Mouse (Mus musculus): ENCODE results near the gene Esam. TPM values are rescaled to one million over a fixed set of nuclear protein-coding genes. Genes with fewer than 3 reads are reported as not detected.

Esam gene
- polyA plus RNA-seq, 1 experiment from 2014 or later, result 256 TPM

DNA sequence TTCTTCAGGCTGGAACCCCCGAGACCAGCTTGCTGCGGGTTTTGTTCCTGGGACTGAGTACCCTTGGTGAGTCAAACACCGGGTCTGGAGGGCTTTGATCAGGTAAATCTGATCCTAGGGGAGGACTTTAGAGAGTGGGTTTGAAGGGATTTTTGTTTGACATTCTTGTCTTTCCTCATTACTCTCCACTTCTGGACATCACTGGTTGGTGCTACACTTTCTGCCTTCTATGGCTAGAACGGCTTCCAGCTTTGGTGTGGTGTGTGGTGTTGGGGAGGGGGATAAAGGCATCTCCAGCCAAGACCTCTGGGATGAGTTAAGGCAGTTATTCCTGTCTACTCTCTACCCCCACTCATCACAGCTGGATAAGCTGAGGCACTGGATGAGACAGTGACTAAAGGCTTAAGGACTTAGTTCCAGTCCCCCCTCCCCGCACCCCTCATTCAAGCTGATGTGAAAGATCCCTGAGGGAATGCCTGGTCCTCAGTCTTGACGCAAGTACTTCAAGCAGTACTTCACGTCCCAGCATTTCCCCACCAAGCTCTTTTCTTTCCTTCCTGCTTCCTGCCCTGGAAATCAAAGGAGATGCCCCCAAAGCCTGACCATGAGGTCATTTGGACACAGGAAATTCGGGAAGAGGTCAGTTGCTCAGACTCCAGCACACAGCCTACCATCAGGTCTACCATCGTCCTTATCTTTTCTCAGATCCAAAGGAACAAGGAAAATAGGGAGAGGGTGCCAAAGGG is 520 bp downstream of the Esam start:
- no peaks in the 10 kb centered on the region for H3K27me3 ChIP-seq (replicated peaks; ENCODE audit: insufficient read depth, low read length)
- TF ChIP-seq EP300 (IDR thresholded peaks at IDR 0.05) (peak; percentile 96), CTCF (IDR thresholded peaks at IDR 0.05) (no peak)

DNA sequence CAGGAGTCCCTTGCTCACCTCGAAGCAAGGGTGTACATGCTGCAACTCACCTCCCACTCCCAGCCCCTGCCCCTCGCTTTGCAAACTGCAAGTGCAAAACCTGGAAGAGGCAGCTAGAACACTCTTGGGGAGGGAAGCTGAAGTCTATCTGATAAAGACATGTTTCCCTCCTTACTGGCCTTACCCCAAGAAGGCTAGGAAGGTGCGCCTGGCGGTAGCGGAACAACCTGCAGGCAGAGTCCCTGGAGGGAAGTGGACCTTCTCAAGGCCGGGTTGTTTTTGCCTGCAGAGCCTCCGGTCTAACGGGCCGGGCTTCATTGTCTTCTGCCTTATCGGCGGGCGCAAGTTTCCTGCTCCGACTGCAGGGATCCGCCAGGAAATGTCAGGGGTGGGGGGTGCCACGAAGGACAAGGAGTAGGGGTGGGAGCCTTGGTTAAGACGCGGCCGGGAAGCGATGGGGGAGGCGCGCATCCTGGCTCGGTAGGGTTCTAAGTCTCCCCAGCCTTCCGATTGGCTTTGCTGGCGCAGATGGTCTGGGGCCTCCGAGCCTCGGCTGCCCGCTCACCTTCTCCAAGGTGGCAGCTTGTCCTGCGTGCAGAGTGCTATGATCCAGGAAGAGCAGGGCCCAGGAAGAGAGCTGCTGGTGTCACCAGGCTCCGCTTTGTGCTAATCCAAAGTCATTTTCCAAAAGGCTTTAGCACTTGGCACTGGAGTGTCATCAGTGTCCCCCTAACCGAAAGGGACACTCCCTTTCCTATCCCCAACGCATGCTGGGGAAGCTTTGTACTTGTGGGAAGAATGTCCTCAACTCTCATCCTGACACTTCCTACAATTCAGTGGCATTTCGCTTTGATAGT is 2.4 kb downstream of the Esam start:
- no peaks in the 10 kb centered on the region for H3K27me3 ChIP-seq (replicated peaks; ENCODE audit: insufficient read depth, low read length)
- TF ChIP-seq CTCF (IDR thresholded peaks at IDR 0.05) (peak; percentile 67), EP300 (IDR thresholded peaks at IDR 0.05) (peak; percentile 94)
- DNase-seq (ENCODE audit: low spot score) (peak; percentile 80), ATAC-seq (peak; percentile 63)
- H3K9me3 ChIP-seq (ENCODE audit: low read length), result no peaks in the 10 kb centered on the region
- H3K27ac ChIP-seq (ENCODE audit: low read length), result peak overlapping the region; percentile 94
- H3K36me3 ChIP-seq (ENCODE audit: insufficient read depth, low read length), result 0 out of 2 replicates have a peak, but pooled peaks cover 10% of the 10 kb centered on the region
- 2% methylated on average over 32 of the region's 32 CpGs for WGBS
- H3K4me2 ChIP-seq (replicated peaks; ENCODE audit: low read depth, low read length), result peak overlapping the region; percentile 70
- H3K4me1 ChIP-seq (ENCODE audit: insufficient read depth, low read depth, low read length), result peaks cover 10% of the 10 kb centered on the region
- H3K4me3 ChIP-seq (ENCODE audit: low read depth, low read length), result peak overlapping the region; percentile 51
- H3K9ac ChIP-seq (replicated peaks; ENCODE audit: low read depth), result peak overlapping the region; percentile 47

More for the DNA sequence above, 520 bp downstream of the Esam start:
- peak overlapping the region; percentile 70 for H3K4me2 ChIP-seq (replicated peaks; ENCODE audit: low read depth, low read length)
- peak; percentile 9; the same call in 1 of the 2 replicates for ATAC-seq
- WGBS, result 27% methylated on average over 9 of the region's 9 CpGs
- H3K36me3 ChIP-seq (ENCODE audit: insufficient read depth, low read length), result no peaks in the 10 kb centered on the region
- no peaks in the 10 kb centered on the region for H3K9me3 ChIP-seq (ENCODE audit: low read length)
- peak overlapping the region; percentile 51 for H3K4me3 ChIP-seq (ENCODE audit: low read depth, low read length)
- peak overlapping the region; percentile 47 for H3K9ac ChIP-seq (replicated peaks; ENCODE audit: low read depth)
- DNase-seq (ENCODE audit: low spot score), result peak; percentile 79
- H3K4me1 ChIP-seq (ENCODE audit: insufficient read depth, low read depth, low read length), result peaks cover 8% of the 10 kb centered on the region
- peak overlapping the region; percentile 94 for H3K27ac ChIP-seq (ENCODE audit: low read length)

DNA sequence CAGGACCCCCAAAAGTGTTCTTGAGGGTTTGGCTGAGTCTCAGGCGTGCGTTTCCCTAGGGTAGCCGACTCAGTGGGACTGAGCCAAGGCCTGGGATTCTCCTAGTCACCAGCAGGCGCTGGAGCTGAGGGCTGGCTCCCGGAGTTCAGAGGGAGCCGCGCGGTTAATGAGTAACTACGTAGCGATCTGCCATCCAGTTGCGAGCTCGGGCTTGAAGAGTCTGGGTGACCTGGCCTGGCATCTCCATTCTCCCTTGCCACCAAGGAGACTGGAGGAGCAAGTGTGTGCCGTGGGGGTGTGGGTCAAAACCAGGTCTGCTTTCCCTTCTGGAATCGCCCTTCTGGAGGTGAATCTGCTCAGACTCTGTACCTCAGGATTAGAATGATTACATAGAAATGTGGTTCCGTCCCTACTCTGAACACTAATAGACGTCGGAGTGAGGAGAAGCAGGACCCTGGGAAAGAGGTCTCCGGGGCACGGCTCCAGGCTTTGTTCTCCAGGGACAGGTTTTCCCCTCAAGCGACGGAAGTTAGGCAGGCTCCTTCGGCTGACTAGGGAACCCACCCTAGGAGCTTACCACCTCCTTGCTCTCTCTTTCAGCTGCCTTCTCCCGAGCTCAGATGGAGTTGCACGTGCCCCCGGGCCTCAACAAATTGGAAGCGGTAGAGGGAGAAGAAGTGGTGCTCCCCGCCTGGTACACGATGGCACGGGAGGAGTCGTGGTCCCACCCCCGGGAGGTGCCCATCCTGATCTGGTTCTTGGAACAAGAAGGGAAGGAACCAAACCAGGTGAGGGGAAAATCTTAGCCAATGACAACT is 3.2 kb downstream of the Esam start:
- Histone ChIP-seq H3K9ac (replicated peaks; ENCODE audit: low read depth) (peak overlapping the region; percentile 47), H3K9me3 (ENCODE audit: low read length) (no peaks in the 10 kb centered on the region), H3K4me1 (ENCODE audit: insufficient read depth, low read depth, low read length) (peaks cover 10% of the 10 kb centered on the region), H3K4me3 (ENCODE audit: low read depth, low read length) (peak overlapping the region; percentile 51), H3K4me2 (replicated peaks; ENCODE audit: low read depth, low read length) (peak overlapping the region; percentile 70), H3K27me3 (replicated peaks; ENCODE audit: insufficient read depth, low read length) (no peaks in the 10 kb centered on the region), H3K27ac (ENCODE audit: low read length) (peak overlapping the region; percentile 94), H3K36me3 (ENCODE audit: insufficient read depth, low read length) (peaks cover 18% of the 10 kb centered on the region; the same call in 1 of the 2 replicates)
- DNase-seq (ENCODE audit: low spot score), result peak; percentile 93
- 5% methylated on average over 31 of the region's 31 CpGs for WGBS
- TF ChIP-seq CTCF (IDR thresholded peaks at IDR 0.05), result peak; percentile 73
- no peak for TF ChIP-seq EP300 (IDR thresholded peaks at IDR 0.05)
- peak; percentile 58 for ATAC-seq

DNA sequence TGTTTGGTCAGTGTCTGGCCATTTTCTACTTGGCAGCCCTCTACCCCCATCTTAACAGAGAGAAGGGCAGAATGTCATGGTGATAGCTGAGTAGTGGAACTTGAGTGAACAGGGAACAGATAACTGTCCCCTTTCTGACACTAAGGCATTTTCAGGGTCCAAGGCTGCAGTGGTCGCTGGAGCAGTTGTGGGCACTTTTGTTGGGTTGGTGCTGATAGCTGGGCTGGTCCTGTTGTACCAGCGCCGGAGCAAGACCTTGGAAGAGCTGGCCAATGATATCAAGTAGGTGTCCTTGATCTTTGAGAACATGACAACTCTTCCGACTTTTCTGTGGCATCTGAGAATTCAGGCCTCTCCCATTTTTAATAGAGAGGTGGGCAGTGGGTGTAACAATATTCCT is 9.0 kb downstream of the Esam start:
- no peaks in the 10 kb centered on the region for H3K27me3 ChIP-seq (replicated peaks; ENCODE audit: insufficient read depth, low read length)
- H3K4me2 ChIP-seq (replicated peaks; ENCODE audit: low read depth, low read length), result no peak overlapping the region
- ATAC-seq, result no peak
- no peak overlapping the region for H3K9ac ChIP-seq (replicated peaks; ENCODE audit: low read depth)
- H3K36me3 ChIP-seq (ENCODE audit: insufficient read depth, low read length), result peaks cover 20% of the 10 kb centered on the region; the same call in 1 of the 2 replicates
- WGBS, result 69% methylated on average over 4 of the region's 4 CpGs
- H3K4me3 ChIP-seq (ENCODE audit: low read depth, low read length), result no peak overlapping the region
- DNase-seq (ENCODE audit: low spot score), result no peak
- TF ChIP-seq CTCF (IDR thresholded peaks at IDR 0.05) (no peak), EP300 (IDR thresholded peaks at IDR 0.05) (no peak)
- no peak overlapping the region for H3K27ac ChIP-seq (ENCODE audit: low read length)
- peaks cover 2% of the 10 kb centered on the region; the same call in 1 of the 2 replicates for H3K4me1 ChIP-seq (ENCODE audit: insufficient read depth, low read depth, low read length)
- H3K9me3 ChIP-seq (ENCODE audit: low read length), result no peaks in the 10 kb centered on the region

DNA sequence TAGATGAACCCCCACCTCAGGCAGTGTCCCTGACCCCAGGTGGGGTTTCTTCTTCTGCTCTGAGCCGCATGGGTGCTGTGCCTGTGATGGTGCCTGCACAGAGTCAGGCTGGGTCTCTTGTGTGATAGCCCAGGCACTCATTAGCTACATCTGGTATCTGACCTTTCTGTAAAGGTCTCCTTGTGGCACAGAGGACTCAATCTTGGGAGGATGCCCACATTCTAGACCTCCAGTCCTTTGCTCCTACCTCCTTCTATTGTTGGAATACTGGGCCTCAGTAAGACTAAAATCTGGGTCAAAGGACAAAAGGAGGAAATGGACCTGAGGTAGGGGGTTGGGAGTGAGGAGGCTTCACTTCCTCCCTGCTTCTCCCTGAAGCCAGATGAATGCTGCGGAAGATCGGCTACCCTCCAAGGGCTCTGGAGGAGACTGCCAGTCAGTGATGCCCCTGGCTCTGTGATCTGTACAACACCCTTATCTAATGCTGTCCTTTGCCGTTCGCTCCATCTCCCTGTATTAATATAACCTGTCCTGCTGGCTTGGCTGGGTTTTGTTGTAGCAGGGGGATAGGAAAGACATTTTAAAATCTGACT is 9.9 kb downstream of the Esam start:
- Histone ChIP-seq H3K4me3 (ENCODE audit: low read depth, low read length) (no peak overlapping the region), H3K4me1 (ENCODE audit: insufficient read depth, low read depth, low read length) (peaks cover 2% of the 10 kb centered on the region; the same call in 1 of the 2 replicates), H3K36me3 (ENCODE audit: insufficient read depth, low read length) (peaks cover 20% of the 10 kb centered on the region; the same call in 1 of the 2 replicates), H3K27me3 (replicated peaks; ENCODE audit: insufficient read depth, low read length) (no peaks in the 10 kb centered on the region), H3K9me3 (ENCODE audit: low read length) (no peaks in the 10 kb centered on the region), H3K27ac (ENCODE audit: low read length) (peak overlapping the region; percentile 32; the same call in 1 of the 2 replicates), H3K9ac (replicated peaks; ENCODE audit: low read depth) (no peak overlapping the region), H3K4me2 (replicated peaks; ENCODE audit: low read depth, low read length) (no peak overlapping the region)
- DNase-seq (ENCODE audit: low spot score), result no peak
- 73% methylated on average over 5 of the region's 5 CpGs for WGBS
- ATAC-seq, result peak; percentile 25
- TF ChIP-seq EP300 (IDR thresholded peaks at IDR 0.05), result peak; percentile 37; the same call in 1 of the 2 replicates
- no peak for TF ChIP-seq CTCF (IDR thresholded peaks at IDR 0.05)
